Mouse (Mus musculus): Measurements from ENCODE around the gene Chst15. TPM values are rescaled to one million over a fixed set of nuclear protein-coding genes. Genes with fewer than 3 reads are reported as not detected.
A peak's percentile ranks its signal among the peaks of the same experiment; 100 is the strongest.

Chst15 gene
- polyA plus RNA-seq, 1 experiment from 2014 or later, result 8.6 TPM

DNA sequence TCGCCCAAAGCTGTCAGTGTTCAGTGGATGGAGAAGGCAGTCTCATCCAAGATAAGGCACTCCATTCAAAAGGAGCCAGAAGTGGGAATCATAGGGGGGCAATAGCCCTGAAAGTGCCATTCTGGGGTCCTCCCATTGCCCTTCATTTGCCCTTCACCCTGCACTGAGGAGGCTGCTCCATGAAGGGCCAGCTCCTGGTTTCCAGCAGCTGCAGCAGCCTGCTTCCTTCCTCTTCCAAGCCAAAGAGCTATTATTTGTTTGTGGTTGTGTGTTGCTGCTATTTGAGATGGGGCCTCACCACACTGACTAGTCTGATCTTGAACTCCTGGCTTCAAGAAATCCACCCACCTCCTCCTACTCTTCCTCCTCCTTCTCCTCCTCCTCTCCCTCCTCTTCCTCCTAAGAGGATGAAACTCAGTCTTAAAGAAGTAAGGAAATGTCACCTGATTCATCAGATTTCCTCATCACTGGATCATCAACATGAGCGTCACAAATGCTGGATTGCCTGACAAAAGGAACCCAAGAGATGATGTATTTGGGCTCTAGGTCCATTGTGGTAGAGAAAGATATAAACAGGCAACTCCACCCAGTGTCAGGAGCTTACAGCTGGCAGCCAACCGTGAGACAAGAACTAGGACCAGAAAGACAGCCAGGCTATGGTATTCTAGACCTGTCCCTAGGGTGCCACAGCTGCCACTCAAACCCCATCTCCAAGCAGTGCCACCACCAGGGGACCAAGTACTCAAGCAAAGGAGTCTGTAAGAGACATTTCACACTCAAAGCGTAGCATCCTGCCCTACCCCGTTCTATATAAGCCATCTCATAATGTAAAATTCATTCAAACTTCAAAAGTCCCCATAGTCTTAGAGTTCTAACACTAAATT lies 11.3 kb downstream of the Chst15 start:
- no peaks in the 10 kb centered on the region for H3K9me3 ChIP-seq (replicated peaks; ENCODE audit: low read length)
- H3K4me3 ChIP-seq (replicated peaks; ENCODE audit: low read depth, low read length), result no peak overlapping the region
- DNase-seq (ENCODE audit: low spot score) (no peak), ATAC-seq (replicated peaks; ENCODE audit: low FRiP score, low read depth) (no peak)
- no peaks in the 10 kb centered on the region for H3K36me3 ChIP-seq (ENCODE audit: insufficient read depth, low read length)
- no peak overlapping the region for H3K27ac ChIP-seq
- no peak overlapping the region for H3K4me2 ChIP-seq (ENCODE audit: low read length)
- no peak for TF ChIP-seq CTCF (IDR thresholded peaks at IDR 0.05; ENCODE audit: low read depth)
- WGBS, result 85% methylated on average over 5 of the region's 5 CpGs
- H3K9ac ChIP-seq (ENCODE audit: low read depth, low read length), result no peak overlapping the region
- no peaks in the 10 kb centered on the region for H3K27me3 ChIP-seq (ENCODE audit: insufficient read depth, low read length)
- H3K4me1 ChIP-seq (replicated peaks; ENCODE audit: insufficient read depth, low read length), result peaks cover 40% of the 10 kb centered on the region

DNA sequence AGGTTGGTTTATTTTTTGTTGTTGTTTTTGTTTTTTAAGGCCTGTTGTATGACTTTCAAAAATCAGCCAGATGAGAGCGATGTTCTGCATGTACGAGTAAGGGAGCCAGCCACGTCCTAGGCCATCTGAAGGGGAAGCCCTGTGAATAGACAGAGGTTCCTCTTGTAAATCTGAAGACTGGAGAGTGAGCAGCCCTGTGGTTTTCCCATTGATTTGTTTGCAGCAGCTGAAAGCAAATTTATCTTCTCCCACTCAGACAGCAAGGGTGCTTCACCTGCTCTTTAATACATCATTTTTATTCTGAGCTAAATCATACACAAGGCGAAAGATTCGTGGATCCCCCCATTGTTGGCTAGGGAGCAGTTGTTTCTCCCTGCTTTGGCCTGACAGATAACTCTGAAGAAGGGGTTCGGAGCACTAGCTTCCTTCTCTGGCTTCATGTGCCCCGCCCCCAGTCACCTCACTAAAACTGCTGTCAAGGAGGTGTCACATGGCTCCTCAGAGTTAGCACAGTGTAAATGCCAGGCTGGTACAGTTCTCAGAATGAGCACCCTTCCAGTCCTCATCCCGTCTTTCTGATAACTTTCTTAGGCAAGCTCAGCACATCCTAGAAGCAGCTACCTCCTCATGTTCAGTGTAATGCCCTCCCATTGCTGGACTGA lies 12.5 kb downstream of the Chst15 start:
- no peaks in the 10 kb centered on the region for H3K27me3 ChIP-seq (ENCODE audit: insufficient read depth, low read length)
- no peaks in the 10 kb centered on the region for H3K36me3 ChIP-seq (ENCODE audit: insufficient read depth, low read length)
- TF ChIP-seq CTCF (IDR thresholded peaks at IDR 0.05; ENCODE audit: low read depth), result no peak
- ATAC-seq (replicated peaks; ENCODE audit: low FRiP score, low read depth), result no peak
- no peak overlapping the region for H3K27ac ChIP-seq
- no peak overlapping the region for H3K9ac ChIP-seq (ENCODE audit: low read depth, low read length)
- no peaks in the 10 kb centered on the region for H3K9me3 ChIP-seq (replicated peaks; ENCODE audit: low read length)
- WGBS, result 73% methylated on average over 8 of the region's 8 CpGs
- no peak overlapping the region for H3K4me2 ChIP-seq (ENCODE audit: low read length)
- peaks cover 42% of the 10 kb centered on the region for H3K4me1 ChIP-seq (replicated peaks; ENCODE audit: insufficient read depth, low read length)
- DNase-seq (ENCODE audit: low spot score), result no peak
- H3K4me3 ChIP-seq (replicated peaks; ENCODE audit: low read depth, low read length), result no peak overlapping the region

DNA sequence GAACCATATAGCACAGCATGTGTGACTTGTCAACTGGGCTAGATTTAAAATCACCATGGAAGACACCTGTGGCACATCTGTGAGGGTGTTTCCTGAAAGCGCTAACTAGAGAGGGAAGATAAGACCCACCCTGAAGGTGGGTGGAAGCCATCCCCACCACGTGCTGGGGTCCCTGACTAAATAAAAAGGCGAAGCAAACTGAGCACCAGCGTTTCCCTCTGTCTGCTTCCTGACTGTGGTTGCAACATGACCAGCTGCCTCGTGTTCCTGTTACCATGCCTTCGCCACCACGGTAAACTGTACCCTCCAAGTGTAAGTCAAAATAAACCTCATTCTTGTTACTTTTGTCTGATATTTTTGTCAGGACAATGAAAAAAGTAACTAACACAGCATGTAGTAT lies 13.0 kb downstream of the Chst15 start:
- H3K36me3 ChIP-seq (ENCODE audit: insufficient read depth, low read length), result no peaks in the 10 kb centered on the region
- 69% methylated on average over 7 of the region's 7 CpGs for WGBS
- no peak overlapping the region for H3K4me3 ChIP-seq (replicated peaks; ENCODE audit: low read depth, low read length)
- DNase-seq (ENCODE audit: low spot score), result no peak
- H3K9me3 ChIP-seq (replicated peaks; ENCODE audit: low read length), result no peaks in the 10 kb centered on the region
- no peak for ATAC-seq (replicated peaks; ENCODE audit: low FRiP score, low read depth)
- H3K4me2 ChIP-seq (ENCODE audit: low read length), result no peak overlapping the region
- no peak overlapping the region for H3K9ac ChIP-seq (ENCODE audit: low read depth, low read length)
- peaks cover 42% of the 10 kb centered on the region for H3K4me1 ChIP-seq (replicated peaks; ENCODE audit: insufficient read depth, low read length)
- H3K27me3 ChIP-seq (ENCODE audit: insufficient read depth, low read length), result no peaks in the 10 kb centered on the region
- H3K27ac ChIP-seq, result no peak overlapping the region
- no peak for TF ChIP-seq CTCF (IDR thresholded peaks at IDR 0.05; ENCODE audit: low read depth)

DNA sequence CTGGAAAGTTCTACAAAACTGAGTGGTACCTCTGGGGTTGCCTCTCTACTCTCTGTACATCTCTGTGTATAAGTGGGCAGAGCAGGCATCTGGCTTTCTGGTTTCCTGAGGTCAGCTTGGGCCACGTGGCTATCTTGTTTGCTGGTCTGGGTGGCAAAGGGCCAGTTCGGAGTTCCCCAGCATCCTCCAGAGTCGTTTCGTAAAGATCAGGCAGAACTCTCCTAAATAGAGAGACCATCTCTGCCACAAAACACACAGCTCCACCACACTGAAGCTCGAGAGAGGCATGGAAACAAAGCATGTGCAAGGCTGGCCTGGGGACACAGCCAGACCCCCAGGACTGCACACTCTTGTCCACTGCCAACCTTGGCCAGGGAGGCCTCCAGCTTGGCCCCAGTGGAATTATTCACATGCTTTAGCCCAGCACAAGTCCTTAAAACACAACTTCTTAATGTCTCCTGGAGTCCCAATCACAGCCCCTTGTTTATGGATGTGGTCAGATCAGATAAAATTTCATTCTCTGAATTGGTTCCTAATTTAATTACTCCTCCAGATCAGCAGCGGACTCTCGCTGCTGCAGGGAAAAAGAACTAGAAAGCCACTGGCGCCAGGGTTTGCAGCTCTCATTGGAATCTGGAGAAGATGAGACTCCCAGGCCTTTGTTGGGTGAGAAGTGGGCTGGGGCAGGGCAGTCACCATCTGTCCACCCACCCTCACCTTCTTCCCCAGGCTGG lies 14.4 kb downstream of the Chst15 start:
- TF ChIP-seq CTCF (IDR thresholded peaks at IDR 0.05; ENCODE audit: low read depth), result no peak
- 61% methylated on average over 8 of the region's 8 CpGs for WGBS
- ATAC-seq (replicated peaks; ENCODE audit: low FRiP score, low read depth), result no peak

DNA sequence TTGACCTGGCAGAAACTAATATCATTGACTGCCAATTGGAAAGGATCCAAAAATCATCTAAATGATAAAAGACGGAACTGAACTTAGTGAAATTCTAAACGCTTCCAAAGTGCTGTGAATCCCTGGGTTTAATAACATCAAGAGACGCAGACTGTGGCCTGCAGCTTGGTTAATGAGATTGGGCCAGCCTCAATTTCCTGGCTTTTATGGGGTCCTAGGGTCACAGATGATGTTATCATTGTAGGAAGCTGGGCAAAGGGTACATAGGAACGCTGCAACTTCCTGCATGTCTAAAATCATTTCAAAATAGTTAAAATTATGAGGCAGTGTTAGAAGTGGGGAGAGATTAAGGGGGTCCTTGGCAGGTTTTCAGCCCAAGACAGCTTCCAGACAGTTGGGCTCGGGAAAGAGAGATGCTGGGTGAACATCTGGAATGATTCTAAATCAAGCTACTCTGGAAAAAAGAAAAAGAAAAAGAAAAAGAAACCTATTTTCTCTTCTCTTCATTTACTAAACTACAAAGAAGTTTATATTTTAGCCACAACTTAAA lies 17.3 kb downstream of the Chst15 start:
- H3K27me3 ChIP-seq (ENCODE audit: insufficient read depth, low read length), result no peaks in the 10 kb centered on the region
- no peak overlapping the region for H3K4me3 ChIP-seq (replicated peaks; ENCODE audit: low read depth, low read length)
- H3K9ac ChIP-seq (ENCODE audit: low read depth, low read length), result no peak overlapping the region
- H3K27ac ChIP-seq, result no peak overlapping the region
- H3K9me3 ChIP-seq (replicated peaks; ENCODE audit: low read length), result no peaks in the 10 kb centered on the region
- WGBS, result 30% methylated on average over 5 of the region's 5 CpGs
- no peak for TF ChIP-seq CTCF (IDR thresholded peaks at IDR 0.05; ENCODE audit: low read depth)
- ATAC-seq (replicated peaks; ENCODE audit: low FRiP score, low read depth) (no peak), DNase-seq (ENCODE audit: low spot score) (peak; percentile 56)
- H3K4me2 ChIP-seq (ENCODE audit: low read length), result no peak overlapping the region
- H3K4me1 ChIP-seq (replicated peaks; ENCODE audit: insufficient read depth, low read length), result peaks cover 38% of the 10 kb centered on the region
- no peaks in the 10 kb centered on the region for H3K36me3 ChIP-seq (ENCODE audit: insufficient read depth, low read length)

More for the DNA sequence above, 14.4 kb downstream of the Chst15 start:
- no peak overlapping the region for H3K4me2 ChIP-seq (ENCODE audit: low read length)
- no peaks in the 10 kb centered on the region for H3K9me3 ChIP-seq (replicated peaks; ENCODE audit: low read length)
- DNase-seq (ENCODE audit: low spot score), result peak; percentile 54
- H3K4me1 ChIP-seq (replicated peaks; ENCODE audit: insufficient read depth, low read length), result peaks cover 34% of the 10 kb centered on the region
- no peaks in the 10 kb centered on the region for H3K27me3 ChIP-seq (ENCODE audit: insufficient read depth, low read length)
- 0 out of 2 replicates have a peak overlapping the region, but pooled peaks have one; percentile 1 for H3K27ac ChIP-seq
- no peaks in the 10 kb centered on the region for H3K36me3 ChIP-seq (ENCODE audit: insufficient read depth, low read length)
- H3K4me3 ChIP-seq (replicated peaks; ENCODE audit: low read depth, low read length), result no peak overlapping the region
- no peak overlapping the region for H3K9ac ChIP-seq (ENCODE audit: low read depth, low read length)

All from kidney, postnatal 0 days (tissue).